In the genomic region with DNA sequence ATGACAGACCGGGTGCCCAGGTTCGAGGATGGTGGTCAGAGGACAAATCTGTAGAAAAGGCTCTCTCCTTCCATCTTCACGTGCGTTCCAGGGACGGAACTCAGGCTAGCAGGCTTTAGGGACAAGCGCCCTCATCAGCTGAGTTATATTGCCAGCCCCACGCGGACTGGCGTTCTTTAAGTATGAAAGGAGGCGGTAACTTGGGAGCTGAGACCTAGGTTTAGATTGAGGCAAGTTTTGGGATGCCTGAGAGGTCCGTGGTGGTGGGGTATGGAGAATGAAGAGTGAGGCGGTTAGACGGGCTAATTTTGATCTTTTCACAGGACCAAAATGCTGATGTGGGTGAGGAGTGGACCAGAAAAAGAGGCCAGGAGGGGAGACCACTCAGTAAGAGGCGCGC, we compare ENCODE assay signal across 8 mouse cellular contexts. TPM values are rescaled to one million over a fixed set of nuclear protein-coding genes. Genes with fewer than 3 reads are reported as not detected.
DNase-seq lines count a peak whose midpoint lies in the region; ATAC-seq and TF ChIP-seq lines count a peak whose summit lies in the region.

No protein-coding gene starts in this region.

- peak; percentile 43 for DNase-seq in lung, embryonic 14.5 days
- no peak for DNase-seq in lung, postnatal 25 days (ENCODE audit: low spot score)
- DNase-seq in embryonic facial prominence, embryonic 11.5 days (ENCODE audit: low spot score), result peak; percentile 14
- DNase-seq in splenic B cell, adult 2 months (ENCODE audit: low read depth, low spot score), result peak; percentile 24
- DNase-seq in cerebellum, adult 8-10 months, result no peak
- DNase-seq in layer of hippocampus, adult 18-20 months (ENCODE audit: low spot score in 2 of 2), result no peak
- DNase-seq in ovary, postnatal 14 days (ENCODE audit: low spot score), result no peak

- TF ChIP-seq CTCF in lung, embryonic 14.5 days (IDR thresholded peaks at IDR 0.05; ENCODE audit: low read depth), result no peak

- H3K27ac ChIP-seq in lung, embryonic 14.5 days (ENCODE audit: low read depth), result no peak overlapping the region
- no peak overlapping the region for H3K27ac ChIP-seq in embryonic facial prominence, embryonic 11.5 days (replicated peaks; ENCODE audit: low read depth, low read length)
- no peak overlapping the region for H3K27ac ChIP-seq in limb, embryonic 13.5 days

- peak overlapping the region; percentile 79 for H3K4me2 ChIP-seq in lung, embryonic 14.5 days
- peak overlapping the region; percentile 56 for H3K4me2 ChIP-seq in embryonic facial prominence, embryonic 11.5 days (ENCODE audit: low read depth, low read length)
- H3K4me2 ChIP-seq in limb, embryonic 13.5 days (replicated peaks), result peak overlapping the region; percentile 74

- peak overlapping the region; percentile 53 for H3K4me3 ChIP-seq in lung, embryonic 14.5 days (ENCODE audit: low read depth, low read length)
- peak overlapping the region; percentile 38 for H3K4me3 ChIP-seq in embryonic facial prominence, embryonic 11.5 days (ENCODE audit: low read depth, low read length)
- H3K4me3 ChIP-seq in limb, embryonic 13.5 days, result peak overlapping the region; percentile 53

- H3K9me3 ChIP-seq in lung, embryonic 14.5 days (ENCODE audit: low read depth, low read length), result no peaks in the 10 kb centered on the region
- H3K9me3 ChIP-seq in embryonic facial prominence, embryonic 11.5 days (replicated peaks; ENCODE audit: control insufficient read depth, low read length), result no peaks in the 10 kb centered on the region
- H3K9me3 ChIP-seq in limb, embryonic 13.5 days, result no peaks in the 10 kb centered on the region

- no peaks in the 10 kb centered on the region for H3K36me3 ChIP-seq in lung, embryonic 14.5 days (ENCODE audit: insufficient read depth)
- no peaks in the 10 kb centered on the region for H3K36me3 ChIP-seq in embryonic facial prominence, embryonic 11.5 days (replicated peaks; ENCODE audit: control insufficient read depth, insufficient read depth, low read depth, low read length)
- no peaks in the 10 kb centered on the region for H3K36me3 ChIP-seq in limb, embryonic 13.5 days
- H3K36me3 ChIP-seq in splenic B cell, adult 2 months (ENCODE audit: control insufficient read depth, insufficient read depth, low read length, poor library complexity, severe bottlenecking), result no peaks in the 10 kb centered on the region

- peaks cover 11% of the 10 kb centered on the region; the same call in 1 of the 2 replicates for H3K27me3 ChIP-seq in lung, embryonic 14.5 days (ENCODE audit: insufficient read depth, low read length)
- H3K27me3 ChIP-seq in embryonic facial prominence, embryonic 11.5 days (ENCODE audit: control insufficient read depth, insufficient read depth, low read length), result peaks cover 20% of the 10 kb centered on the region
- peaks cover 56% of the 10 kb centered on the region for H3K27me3 ChIP-seq in limb, embryonic 13.5 days
- no peaks in the 10 kb centered on the region for H3K27me3 ChIP-seq in splenic B cell, adult 2 months (ENCODE audit: control insufficient read depth, insufficient read depth, low read length, poor library complexity, severe bottlenecking)

- ATAC-seq in lung, embryonic 14.5 days (ENCODE audit: insufficient read depth), result peak; percentile 5; the same call in 1 of the 2 replicates
- no peak for ATAC-seq in embryonic facial prominence, embryonic 11.5 days (replicated peaks; ENCODE audit: insufficient number of reproducible peaks, low FRiP score, low TSS enrichment, low read depth)
- no peak for ATAC-seq in limb, embryonic 13.5 days (ENCODE audit: low FRiP score, low read depth)

- H3K4me1 ChIP-seq in lung, embryonic 14.5 days (ENCODE audit: insufficient read depth), result no peaks in the 10 kb centered on the region
- no peaks in the 10 kb centered on the region for H3K4me1 ChIP-seq in embryonic facial prominence, embryonic 11.5 days (ENCODE audit: control insufficient read depth, insufficient read depth, low read length)
- H3K4me1 ChIP-seq in limb, embryonic 13.5 days, result peaks cover 11% of the 10 kb centered on the region

- H3K9ac ChIP-seq in lung, embryonic 14.5 days, result peak overlapping the region; percentile 42
- H3K9ac ChIP-seq in embryonic facial prominence, embryonic 11.5 days (replicated peaks; ENCODE audit: low read length), result peak overlapping the region; percentile 9
- H3K9ac ChIP-seq in limb, embryonic 13.5 days, result peak overlapping the region; percentile 62

- WGBS in lung, embryonic 14.5 days, result 4% methylated on average over 15 of the region's 15 CpGs
- WGBS in embryonic facial prominence, embryonic 11.5 days, result 5% methylated on average over 15 of the region's 15 CpGs
- 9% methylated on average over 15 of the region's 15 CpGs for WGBS in limb, embryonic 13.5 days

RNA-seq across cellular contexts. Expression of a gene that starts 4.2 kb away (rescaled TPM):
- 2.7 TPM in 2 replicates for polyA plus RNA-seq in lung, embryonic 14.5 days (2014; fragmentation: Nextera tagmentation; extraction: Ambion mirVana)
- 2.3 and 2.7 TPM in 2 replicates for polyA plus RNA-seq in embryonic facial prominence, embryonic 11.5 days (2014; fragmentation: Nextera tagmentation; extraction: Ambion mirVana)
- 2.1 and 2.7 TPM in 2 replicates for polyA plus RNA-seq in limb, embryonic 13.5 days (2015; fragmentation: Nextera tagmentation; extraction: Ambion mirVana)
- total RNA-seq in layer of hippocampus, adult 18-20 months (2021), result 1 to 10 TPM; 3.9 to 4.2 TPM

RNA-seq across cellular contexts. Expression of a gene that starts 25.4 kb away (rescaled TPM):
- polyA plus RNA-seq in lung, embryonic 14.5 days (2014; fragmentation: Nextera tagmentation; extraction: Ambion mirVana), result 39.9 and 40.3 TPM in 2 replicates
- polyA plus RNA-seq in embryonic facial prominence, embryonic 11.5 days (2014; fragmentation: Nextera tagmentation; extraction: Ambion mirVana), result 25.3 and 27.2 TPM in 2 replicates
- polyA plus RNA-seq in limb, embryonic 13.5 days (2015; fragmentation: Nextera tagmentation; extraction: Ambion mirVana), result 28.8 and 38.1 TPM in 2 replicates
- 1 to 10 TPM; 7.5 to 9.9 TPM for total RNA-seq in layer of hippocampus, adult 18-20 months (2021)

RNA-seq across cellular contexts. Expression of a gene that starts 26.4 kb away (rescaled TPM):
- polyA plus RNA-seq in lung, embryonic 14.5 days (2014; fragmentation: Nextera tagmentation; extraction: Ambion mirVana), result 30.8 and 33.9 TPM in 2 replicates
- polyA plus RNA-seq in embryonic facial prominence, embryonic 11.5 days (2014; fragmentation: Nextera tagmentation; extraction: Ambion mirVana), result 26.9 and 27.6 TPM in 2 replicates
- 34.5 and 36.5 TPM in 2 replicates for polyA plus RNA-seq in limb, embryonic 13.5 days (2015; fragmentation: Nextera tagmentation; extraction: Ambion mirVana)
- total RNA-seq in layer of hippocampus, adult 18-20 months (2021), result 10 to 100 TPM; 26.7 to 27.1 TPM

RNA-seq across cellular contexts. Expression of a gene that starts 46.8 kb away (rescaled TPM):
- polyA plus RNA-seq in lung, embryonic 14.5 days (2014; fragmentation: Nextera tagmentation; extraction: Ambion mirVana), result 0.64 and 0.67 TPM in 2 replicates
- 0.35 and 0.46 TPM in 2 replicates for polyA plus RNA-seq in embryonic facial prominence, embryonic 11.5 days (2014; fragmentation: Nextera tagmentation; extraction: Ambion mirVana)
- 0.31 and 0.59 TPM in 2 replicates for polyA plus RNA-seq in limb, embryonic 13.5 days (2015; fragmentation: Nextera tagmentation; extraction: Ambion mirVana)
- 1 to 10 TPM; 1.9 to 2.5 TPM for total RNA-seq in layer of hippocampus, adult 18-20 months (2021)

Comparison
In these comparisons a context has a peak if more than half of its experiments do, and no peak if none do; other contexts are left out.
1. DNase-seq: peak in lung, embryonic 14.5 days (single experiment), embryonic facial prominence, embryonic 11.5 days (single experiment) and splenic B cell, adult 2 months (single experiment); none in lung, postnatal 25 days (single experiment), cerebellum, adult 8-10 months (single experiment), layer of hippocampus, adult 18-20 months (0 of 2) and ovary, postnatal 14 days (single experiment).
2. H3K9ac ChIP-seq: peak in every context shown above with its lines; median percentile 62 in limb, embryonic 13.5 days; 42 in lung, embryonic 14.5 days; 9 in embryonic facial prominence, embryonic 11.5 days.
3. Peak in every context shown above with its lines, with median percentiles within 50 percentile points of each other: H3K4me2 ChIP-seq and H3K4me3 ChIP-seq.